Mouse (Mus musculus): ENCODE measurements around the gene Gm21970.

GRCm38 (mm10) chr16:91459396-91459795 is 67.9 kb downstream of the Gm21970 start:
- no peak for TF ChIP-seq POLR2A (IDR thresholded peaks at IDR 0.05; ENCODE audit: borderline replicate concordance, low read depth, low read length)
- TF ChIP-seq CTCF (IDR thresholded peaks at IDR 0.05; ENCODE audit: low read depth, low read length): no peak
